Mouse (Mus musculus) stomach, embryonic 16.5 days (tissue): ENCODE measurements around the gene Lgals7. TPM values are rescaled to one million over a fixed set of nuclear protein-coding genes. Genes with fewer than 3 reads are reported as not detected.
A peak's percentile ranks its signal among the peaks of the same experiment; 100 is the strongest.

Source experiments
- ATAC-seq: fragments of 200-750 bp; cut with Nextera tagmentation; 2 replicates; pipeline ENCODE4 v1.8.0; 2017; ENCODE audit warnings: moderate number of reproducible peaks, moderate TSS enrichment; ENCODE audit not compliant: insufficient read depth, low FRiP score
- H3K27ac ChIP-seq: fragments of 300-500 bp; sonication (generic); 2 replicates; pipeline ENCODE4 v1.5.1; 2014; ENCODE audit warnings: low read length
- H3K27me3 ChIP-seq: fragments of 300-500 bp; sonication (generic); 2 replicates; pipeline ENCODE4 v1.6.1; 2014; ENCODE audit warnings: low read length, control low read depth, mixed read lengths; ENCODE audit not compliant: control insufficient read depth, insufficient read depth
- H3K36me3 ChIP-seq: fragments of 300-500 bp; sonication (generic); 2 replicates; pipeline ENCODE4 v1.6.1; 2014; ENCODE audit warnings: low read length; ENCODE audit not compliant: control insufficient read depth, insufficient read depth
- H3K4me1 ChIP-seq: fragments of 300-500 bp; sonication (generic); 2 replicates; pipeline ENCODE4 v1.6.1; 2014; ENCODE audit warnings: low read length, control low read depth, mixed read lengths; ENCODE audit not compliant: control insufficient read depth, insufficient read depth
- H3K4me2 ChIP-seq: fragments of 300-500 bp; sonication (generic); 2 replicates; pipeline ENCODE4 v1.6.1; 2014; ENCODE audit warnings: low read depth, low read length, mixed read lengths
- H3K4me3 ChIP-seq: fragments of 300-500 bp; sonication (generic); replicated peaks from 2 replicates; pipeline ENCODE4 v1.5.1; 2014; ENCODE audit warnings: mild to moderate bottlenecking, low read length
- H3K9ac ChIP-seq: fragments of 300-500 bp; sonication (generic); 2 replicates; pipeline ENCODE4 v1.6.1; 2014; ENCODE audit warnings: low read length
- H3K9me3 ChIP-seq: fragments of 300-500 bp; sonication (generic); replicated peaks from 2 replicates; pipeline ENCODE4 v1.6.1; 2016; ENCODE audit warnings: low read length, control low read depth; ENCODE audit not compliant: control insufficient read depth
- WGBS: fragments of 180-500 bp; shearing (Covaris S2); extraction: QIAGEN DNeasy Blood & Tissue Kit; methylation state at CpG from one replicate; pipeline ENCODE4 v1.1.7; 2014; 5-methylcytosine and 5-hydroxymethylcytosine counted together
- polyA plus RNA-seq: library from polyadenylated mRNA; unstranded; fragments of >200 nt; fragmentation: Nextera tagmentation; extraction: Ambion mirVana; gene quantifications from 2 replicates; pipeline ENCODE4 v1.2.1, GENCODE M21; 2015

Lgals7 gene
- polyA plus RNA-seq, 1 experiment from 2014 or later: 5.8 TPM

DNA sequence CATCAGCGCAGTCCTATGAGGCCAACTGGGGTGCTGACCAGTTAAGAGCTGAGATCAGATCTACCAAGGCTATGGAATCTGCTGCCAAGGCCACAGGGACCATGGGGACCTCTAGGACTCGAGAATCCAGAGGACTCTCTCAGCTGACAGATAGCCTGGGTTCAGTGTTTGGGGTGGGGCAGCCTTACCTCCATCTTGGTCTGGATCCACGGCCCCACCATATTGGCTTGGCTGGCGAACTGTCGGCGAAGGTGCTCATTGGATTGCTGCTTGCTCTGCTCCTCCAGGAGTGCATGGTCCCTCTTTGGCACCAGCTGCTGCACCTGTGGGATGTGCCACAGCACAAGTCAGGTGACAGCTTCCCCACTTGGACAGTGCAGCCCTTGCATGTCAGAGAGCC lies 34.0 kb downstream of the Lgals7 start:
- Histone ChIP-seq H3K4me3 (no peak overlapping the region), H3K27ac (no peak overlapping the region), H3K4me1 (no peaks in the 10 kb centered on the region), H3K36me3 (peaks cover 65% of the 10 kb centered on the region), H3K9me3 (no peaks in the 10 kb centered on the region), H3K4me2 (no peak overlapping the region), H3K27me3 (no peaks in the 10 kb centered on the region), H3K9ac (no peak overlapping the region)
- no peak for ATAC-seq
- WGBS: 95% methylated on average over 6 of the region's 6 CpGs

DNA sequence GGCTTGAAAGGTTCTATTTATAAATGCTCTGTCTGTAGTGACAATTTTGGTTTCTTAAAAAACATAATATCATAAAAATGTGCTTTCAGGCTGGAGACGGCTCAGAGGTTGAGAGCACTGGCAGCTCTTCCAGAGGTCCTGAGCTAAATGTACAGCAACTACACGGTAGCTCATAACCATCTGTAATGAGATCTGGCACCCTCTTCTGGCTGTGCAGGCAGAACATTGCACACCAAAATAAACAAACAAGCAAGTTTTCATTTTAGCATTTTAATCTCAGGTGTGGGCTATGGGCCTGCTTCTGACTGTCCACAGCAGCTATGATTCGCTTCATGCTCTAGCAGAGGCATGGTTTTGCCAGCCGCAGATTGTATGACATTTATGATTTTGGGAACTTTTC lies 36.3 kb downstream of the Lgals7 start:
- Histone ChIP-seq H3K36me3 (peaks cover 77% of the 10 kb centered on the region), H3K27me3 (no peaks in the 10 kb centered on the region), H3K27ac (no peak overlapping the region), H3K4me1 (no peaks in the 10 kb centered on the region), H3K9ac (no peak overlapping the region), H3K4me2 (no peak overlapping the region), H3K4me3 (no peak overlapping the region), H3K9me3 (no peaks in the 10 kb centered on the region)
- no peak for ATAC-seq
- WGBS: 78% methylated on average over 4 of the region's 4 CpGs

DNA sequence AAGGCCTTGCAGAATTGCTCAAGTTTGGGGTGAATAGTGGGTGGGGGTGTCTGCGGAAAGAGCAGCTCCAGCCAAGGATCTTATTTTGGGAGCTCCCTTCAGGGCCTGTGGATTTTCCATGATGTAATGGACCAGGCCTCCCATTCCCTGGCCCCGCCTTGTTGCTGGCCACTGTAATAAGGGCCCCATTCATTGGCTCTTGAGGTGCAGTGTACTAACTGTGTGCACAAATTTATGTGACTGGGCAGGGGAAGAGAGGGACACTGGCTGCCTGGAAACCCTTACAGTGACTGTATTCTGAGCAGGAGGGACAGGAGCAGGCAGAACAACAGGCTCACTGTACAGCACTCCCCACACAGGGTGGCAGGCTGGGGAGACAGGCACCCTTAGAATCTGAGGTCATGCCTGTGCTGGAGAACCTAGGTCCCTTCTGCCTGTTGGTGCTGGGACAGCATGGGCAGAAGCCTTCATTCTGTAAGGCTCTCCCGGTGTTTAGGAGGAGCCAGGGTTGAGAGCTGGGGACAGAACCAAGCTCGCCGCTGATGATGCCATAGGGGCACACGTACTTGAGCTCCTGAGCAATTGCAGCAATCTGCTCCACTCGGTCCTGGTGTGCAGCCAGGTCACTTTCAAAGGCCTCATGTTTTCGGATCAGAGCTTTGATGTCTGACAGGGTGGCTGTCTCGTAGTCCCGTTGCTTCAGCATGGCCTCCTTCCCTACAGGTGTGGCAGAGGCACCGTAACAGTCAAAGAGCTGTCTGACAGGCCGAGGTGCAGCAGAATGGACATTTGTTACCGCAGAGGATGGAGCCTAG lies 37.9 kb downstream of the Lgals7 start:
- no peaks in the 10 kb centered on the region for H3K9me3 ChIP-seq
- peak; percentile 59; the same call in 1 of the 2 replicates for ATAC-seq
- no peak overlapping the region for H3K9ac ChIP-seq
- H3K4me2 ChIP-seq: no peak overlapping the region
- H3K27me3 ChIP-seq: no peaks in the 10 kb centered on the region
- no peak overlapping the region; the same call in 1 of the 2 replicates for H3K27ac ChIP-seq
- H3K4me3 ChIP-seq: no peak overlapping the region
- H3K4me1 ChIP-seq: no peaks in the 10 kb centered on the region
- peaks cover 75% of the 10 kb centered on the region for H3K36me3 ChIP-seq
- WGBS: 89% methylated on average over 13 of the region's 13 CpGs

DNA sequence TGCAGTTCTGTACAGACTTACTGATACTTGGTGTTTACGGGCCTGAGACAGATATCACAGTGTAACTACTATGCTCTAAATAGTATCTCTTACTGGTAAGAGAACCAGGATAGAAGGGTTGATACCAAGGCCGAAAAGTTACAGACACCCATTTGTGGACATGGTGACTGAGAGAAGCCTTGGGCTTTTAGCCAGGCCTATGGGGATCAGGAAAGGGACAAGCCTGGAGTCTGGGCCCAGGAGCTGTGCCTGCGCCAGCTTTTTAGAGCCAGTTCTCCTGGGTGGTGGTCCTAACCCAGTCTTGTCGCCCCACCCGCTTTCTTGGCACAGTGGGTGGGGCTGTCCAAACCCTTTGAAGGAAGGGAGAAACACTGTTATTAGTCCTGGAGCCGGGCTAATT lies 38.5 kb downstream of the Lgals7 start:
- H3K9ac ChIP-seq: no peak overlapping the region
- H3K9me3 ChIP-seq: no peaks in the 10 kb centered on the region
- no peak for ATAC-seq
- peaks cover 73% of the 10 kb centered on the region for H3K36me3 ChIP-seq
- no peak overlapping the region for H3K27ac ChIP-seq
- no peak overlapping the region for H3K4me3 ChIP-seq
- WGBS: 84% methylated on average over 6 of the region's 6 CpGs
- H3K27me3 ChIP-seq: no peaks in the 10 kb centered on the region
- no peaks in the 10 kb centered on the region for H3K4me1 ChIP-seq
- no peak overlapping the region for H3K4me2 ChIP-seq

DNA sequence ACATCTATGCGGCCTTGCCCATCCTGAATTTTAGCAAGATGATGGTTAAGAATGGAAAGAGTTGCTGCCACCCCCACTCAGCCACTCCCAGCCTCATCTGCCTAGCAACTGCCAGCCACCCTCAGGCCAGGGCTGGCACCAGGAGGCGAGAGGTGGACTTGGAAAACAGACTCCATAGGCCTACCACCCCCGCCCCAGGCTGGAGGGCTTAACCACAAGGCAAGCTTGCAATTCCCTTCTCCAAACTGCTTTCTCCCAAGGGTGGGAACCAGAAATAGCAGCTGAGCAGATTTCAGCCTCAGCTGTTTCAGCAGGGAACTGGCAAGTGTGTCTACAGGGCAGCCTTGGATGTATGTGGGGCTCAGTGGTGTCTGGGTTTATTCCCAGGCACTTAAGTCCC lies 39.2 kb downstream of the Lgals7 start:
- Histone ChIP-seq H3K4me3 (no peak overlapping the region), H3K27ac (no peak overlapping the region), H3K4me1 (no peaks in the 10 kb centered on the region), H3K9ac (no peak overlapping the region), H3K36me3 (peaks cover 68% of the 10 kb centered on the region), H3K9me3 (no peaks in the 10 kb centered on the region), H3K27me3 (no peaks in the 10 kb centered on the region), H3K4me2 (no peak overlapping the region)
- WGBS: 92% methylated on average over 3 of the region's 3 CpGs
- ATAC-seq: no peak

DNA sequence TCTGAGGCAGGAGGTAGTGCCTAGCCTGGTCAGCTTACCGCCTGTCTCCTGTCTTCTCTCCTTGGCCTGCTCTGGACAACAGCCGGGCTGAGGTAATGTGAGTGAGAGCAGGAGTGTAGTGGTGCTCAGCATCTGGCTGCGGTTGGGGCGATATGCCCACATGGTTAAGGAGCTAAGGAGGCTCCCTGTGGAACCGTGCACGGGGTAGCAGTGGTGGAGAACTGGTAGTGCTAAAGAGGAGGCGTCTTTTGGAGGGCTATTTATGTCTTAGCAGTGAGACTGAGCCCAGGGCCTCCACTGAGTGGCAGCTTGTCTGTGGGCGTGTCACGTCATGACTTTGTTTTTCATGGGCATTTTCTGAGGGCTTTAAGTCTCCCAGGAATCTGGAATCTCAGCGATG lies 40.1 kb downstream of the Lgals7 start:
- WGBS: 82% methylated on average over 10 of the region's 10 CpGs
- Histone ChIP-seq H3K27me3 (no peaks in the 10 kb centered on the region), H3K4me3 (no peak overlapping the region), H3K9me3 (no peaks in the 10 kb centered on the region), H3K4me1 (no peaks in the 10 kb centered on the region), H3K9ac (no peak overlapping the region), H3K27ac (no peak overlapping the region), H3K36me3 (peaks cover 59% of the 10 kb centered on the region), H3K4me2 (no peak overlapping the region)
- no peak for ATAC-seq

DNA sequence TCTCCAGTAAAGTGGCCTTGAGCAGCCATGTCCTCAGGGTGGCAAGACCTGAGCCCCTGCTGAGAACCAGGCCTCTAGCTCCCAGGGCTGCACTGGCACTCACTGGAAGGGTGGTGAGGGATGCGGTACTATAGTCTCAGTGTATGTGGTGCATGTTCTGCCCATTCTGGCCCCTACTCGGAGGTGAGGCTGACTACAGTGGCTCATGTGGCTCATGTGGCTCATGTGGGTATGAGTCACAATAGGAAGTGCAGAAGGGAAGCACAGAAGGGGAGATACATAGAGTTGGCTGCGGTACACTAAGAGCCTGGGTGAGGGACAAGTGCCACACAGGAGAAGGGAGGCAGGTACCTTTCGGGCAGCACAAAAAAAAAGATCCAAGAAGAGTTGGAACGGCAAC lies 43.5 kb downstream of the Lgals7 start:
- H3K27me3 ChIP-seq: no peaks in the 10 kb centered on the region
- H3K9me3 ChIP-seq: no peaks in the 10 kb centered on the region
- H3K4me1 ChIP-seq: no peaks in the 10 kb centered on the region
- H3K36me3 ChIP-seq: peaks cover 53% of the 10 kb centered on the region
- 91% methylated on average over 5 of the region's 5 CpGs for WGBS
- H3K4me2 ChIP-seq: no peak overlapping the region
- ATAC-seq: no peak
- no peak overlapping the region for H3K4me3 ChIP-seq
- no peak overlapping the region for H3K27ac ChIP-seq
- H3K9ac ChIP-seq: no peak overlapping the region

DNA sequence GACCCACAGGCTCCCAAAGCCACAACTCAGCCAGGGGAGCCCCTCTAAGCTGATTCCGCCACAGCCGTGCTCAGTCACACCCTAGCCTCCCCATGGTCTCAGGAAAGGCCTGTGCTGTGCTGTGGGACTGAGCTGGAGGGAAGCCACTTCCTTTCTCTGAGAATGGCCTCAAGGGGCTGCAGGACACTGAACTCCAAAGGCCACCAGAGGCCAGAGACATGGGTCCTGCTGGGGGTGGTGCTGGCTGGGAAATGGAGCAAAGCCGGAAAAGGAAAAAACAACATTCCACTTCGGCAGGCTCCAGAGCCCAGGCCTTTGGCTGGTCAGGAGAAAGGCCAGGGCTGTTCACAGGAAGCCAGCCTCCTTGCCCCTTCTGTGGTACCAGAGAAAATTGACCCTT lies 48.0 kb downstream of the Lgals7 start:
- Histone ChIP-seq H3K4me1 (no peaks in the 10 kb centered on the region; the same call in 1 of the 2 replicates), H3K27me3 (no peaks in the 10 kb centered on the region), H3K9ac (no peak overlapping the region), H3K27ac (peak overlapping the region; percentile 44; the same call in 1 of the 2 replicates), H3K4me3 (no peak overlapping the region), H3K4me2 (no peak overlapping the region), H3K9me3 (no peaks in the 10 kb centered on the region), H3K36me3 (peaks cover 43% of the 10 kb centered on the region)
- ATAC-seq: peak; percentile 67
- WGBS: 66% methylated on average over 4 of the region's 4 CpGs

DNA sequence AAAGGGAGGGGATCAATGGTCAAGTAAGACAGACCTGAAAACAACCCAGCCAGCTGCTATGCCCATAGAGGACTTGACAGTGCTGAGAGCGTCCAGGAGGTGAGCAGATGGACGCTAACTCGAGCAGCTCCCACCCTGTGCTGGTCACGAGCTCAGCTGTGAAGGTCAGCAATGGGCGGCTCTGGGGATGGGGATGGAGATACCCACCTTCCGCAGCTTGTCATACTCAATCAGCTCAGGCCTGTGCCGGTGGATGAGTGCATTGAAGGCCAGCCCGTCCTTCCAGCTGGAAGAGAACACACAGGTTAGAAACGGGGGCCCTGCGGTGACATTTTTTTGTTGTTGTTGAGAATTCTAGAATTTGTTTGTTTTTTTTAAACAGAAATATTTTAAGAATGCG lies 49.5 kb downstream of the Lgals7 start:
- ATAC-seq: no peak
- Histone ChIP-seq H3K4me3 (no peak overlapping the region), H3K4me2 (no peak overlapping the region), H3K27ac (no peak overlapping the region), H3K4me1 (peaks cover 13% of the 10 kb centered on the region), H3K27me3 (no peaks in the 10 kb centered on the region), H3K9ac (no peak overlapping the region), H3K36me3 (peaks cover 38% of the 10 kb centered on the region), H3K9me3 (no peaks in the 10 kb centered on the region)
- 70% methylated on average over 11 of the region's 11 CpGs for WGBS
